Mouse (Mus musculus) ES-Bruce4 (cell line): ENCODE results near the gene Sorcs2. TPM values are rescaled to one million over a fixed set of nuclear protein-coding genes. Genes with fewer than 3 reads are reported as not detected.

ENCODE experiments used
- H3K27ac ChIP-seq: 2 replicates; pipeline ENCODE4 v1.5.1; 2012; ENCODE audit warnings: low read length, inconsistent platforms; ENCODE audit not compliant: insufficient read depth
- H3K27me3 ChIP-seq: 2 replicates; pipeline ENCODE4 v1.6.1; 2012; ENCODE audit warnings: mild to moderate bottlenecking, low read length, inconsistent platforms; ENCODE audit not compliant: control insufficient read depth, poor library complexity, insufficient read depth, severe bottlenecking
- H3K36me3 ChIP-seq: 2 replicates; pipeline ENCODE4 v1.6.1; 2012; ENCODE audit warnings: inconsistent platforms, mild to moderate bottlenecking, low read length, moderate library complexity; ENCODE audit not compliant: control insufficient read depth, poor library complexity, insufficient read depth, severe bottlenecking
- H3K4me1 ChIP-seq: one replicate; pipeline ENCODE4 v1.8.1; 2011; ENCODE audit warnings: low read length; ENCODE audit not compliant: control insufficient read depth, insufficient read depth
- H3K4me3 ChIP-seq: 2 replicates; pipeline ENCODE4 v1.5.1; 2011; ENCODE audit warnings: low read depth, mild to moderate bottlenecking, low read length
- H3K9ac ChIP-seq: 2 replicates; pipeline ENCODE4 v1.6.1; 2012; ENCODE audit warnings: low read depth, mild to moderate bottlenecking, inconsistent platforms; ENCODE audit not compliant: poor library complexity, severe bottlenecking
- H3K9me3 ChIP-seq: replicated peaks from 2 replicates; pipeline ENCODE4 v1.6.1; 2012; ENCODE audit warnings: mild to moderate bottlenecking, low read length, inconsistent platforms; ENCODE audit not compliant: control insufficient read depth, poor library complexity, insufficient read depth, severe bottlenecking
- CTCF ChIP-seq: IDR thresholded peaks from one replicate; pipeline ENCODE4 v1.8.1; 2011; ENCODE audit warnings: low read depth, low read length
- EP300 ChIP-seq: IDR thresholded peaks from 2 replicates; pipeline ENCODE4 v1.6.1; 2011; ENCODE audit warnings: low read depth, low read length; ENCODE audit not compliant: insufficient read depth
- POLR2A ChIP-seq: IDR thresholded peaks from one replicate; pipeline ENCODE4 v1.8.1; 2011; ENCODE audit warnings: low read length; ENCODE audit not compliant: insufficient read depth
- polyA plus RNA-seq: library from polyadenylated mRNA; stranded (reverse); fragments of >200 nt; gene quantifications from 2 replicates; pipeline ENCODE4 v1.2.4, GENCODE M21; 2011; ENCODE audit warnings: low read depth; ENCODE audit not compliant: missing spikeins, insufficient read depth, insufficient read length

The Sorcs2 gene
- polyA plus RNA-seq, 1 experiment: 1.2 TPM

DNA sequence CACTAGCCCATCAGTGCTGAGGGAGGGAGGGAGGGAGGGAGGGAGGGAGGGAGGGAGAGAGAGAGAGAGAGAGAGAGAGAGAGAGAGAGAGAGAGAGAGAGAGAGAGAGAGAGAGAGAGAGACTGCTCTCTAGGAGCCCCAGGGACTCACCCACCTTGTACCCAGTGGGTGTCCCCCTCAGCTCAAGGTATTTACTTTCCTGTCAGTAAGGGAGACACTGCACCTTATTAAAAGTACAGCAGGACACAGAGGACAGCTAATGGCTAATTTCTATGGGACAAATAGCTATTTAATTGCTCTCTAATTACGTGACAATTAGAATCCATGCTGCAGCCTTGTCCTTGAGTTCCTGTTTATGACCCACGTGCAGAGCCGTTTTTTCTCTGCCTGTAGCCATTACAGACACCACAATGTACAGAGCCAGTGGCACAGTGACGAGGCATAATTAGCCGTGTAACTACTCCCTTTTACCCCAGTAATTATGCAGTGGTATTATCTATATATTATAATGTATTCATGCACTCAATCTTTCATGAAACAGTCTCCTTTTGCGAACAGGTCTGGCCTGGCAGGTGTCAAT lies 256.2 kb downstream of the Sorcs2 start:
- no peak overlapping the region for H3K27ac ChIP-seq
- TF ChIP-seq POLR2A: no peak
- TF ChIP-seq CTCF: no peak
- TF ChIP-seq EP300: no peak
- no peaks in the 10 kb centered on the region for H3K4me1 ChIP-seq
- no peaks in the 10 kb centered on the region for H3K36me3 ChIP-seq
- H3K27me3 ChIP-seq: no peaks in the 10 kb centered on the region
- H3K4me3 ChIP-seq: no peak overlapping the region
- no peaks in the 10 kb centered on the region for H3K9me3 ChIP-seq
- no peak overlapping the region for H3K9ac ChIP-seq

- H3K9me3 ChIP-seq: no peaks in the 10 kb centered on the region
- H3K27ac ChIP-seq: no peak overlapping the region
- H3K9ac ChIP-seq: no peak overlapping the region
- no peaks in the 10 kb centered on the region for H3K27me3 ChIP-seq
- TF ChIP-seq CTCF: no peak
- no peak for TF ChIP-seq POLR2A
- TF ChIP-seq EP300: no peak
- H3K4me1 ChIP-seq: no peaks in the 10 kb centered on the region
- H3K4me3 ChIP-seq: no peak overlapping the region
- no peaks in the 10 kb centered on the region for H3K36me3 ChIP-seq
Measured at GRCm38 (mm10) chr5:36141112-36141511, 256.8 kb downstream of the Sorcs2 start.

DNA sequence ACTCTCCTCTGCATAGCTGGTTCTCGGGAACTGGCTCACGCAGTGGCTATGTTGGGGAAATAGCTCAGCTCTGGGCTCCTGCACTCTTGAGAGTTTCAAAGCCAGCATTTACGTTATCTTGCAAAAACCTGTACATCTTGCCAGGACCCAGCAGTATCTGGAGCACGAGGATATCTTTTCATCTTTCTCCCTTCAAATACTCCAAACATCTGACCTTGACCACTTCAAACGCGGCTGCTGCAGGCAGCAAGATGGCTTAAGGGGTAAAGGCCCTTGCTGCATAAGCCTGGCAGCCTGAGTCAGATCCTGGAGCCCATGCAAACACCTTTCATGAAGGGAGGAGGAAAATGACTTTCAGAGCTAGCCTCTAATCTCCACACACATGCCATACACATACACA lies 258.2 kb downstream of the Sorcs2 start:
- H3K9me3 ChIP-seq: no peaks in the 10 kb centered on the region
- H3K27ac ChIP-seq: no peak overlapping the region
- H3K9ac ChIP-seq: no peak overlapping the region
- no peaks in the 10 kb centered on the region for H3K4me1 ChIP-seq
- H3K27me3 ChIP-seq: no peaks in the 10 kb centered on the region
- H3K36me3 ChIP-seq: no peaks in the 10 kb centered on the region
- TF ChIP-seq EP300 (no peak), CTCF (no peak), POLR2A (no peak)
- H3K4me3 ChIP-seq: no peak overlapping the region

DNA sequence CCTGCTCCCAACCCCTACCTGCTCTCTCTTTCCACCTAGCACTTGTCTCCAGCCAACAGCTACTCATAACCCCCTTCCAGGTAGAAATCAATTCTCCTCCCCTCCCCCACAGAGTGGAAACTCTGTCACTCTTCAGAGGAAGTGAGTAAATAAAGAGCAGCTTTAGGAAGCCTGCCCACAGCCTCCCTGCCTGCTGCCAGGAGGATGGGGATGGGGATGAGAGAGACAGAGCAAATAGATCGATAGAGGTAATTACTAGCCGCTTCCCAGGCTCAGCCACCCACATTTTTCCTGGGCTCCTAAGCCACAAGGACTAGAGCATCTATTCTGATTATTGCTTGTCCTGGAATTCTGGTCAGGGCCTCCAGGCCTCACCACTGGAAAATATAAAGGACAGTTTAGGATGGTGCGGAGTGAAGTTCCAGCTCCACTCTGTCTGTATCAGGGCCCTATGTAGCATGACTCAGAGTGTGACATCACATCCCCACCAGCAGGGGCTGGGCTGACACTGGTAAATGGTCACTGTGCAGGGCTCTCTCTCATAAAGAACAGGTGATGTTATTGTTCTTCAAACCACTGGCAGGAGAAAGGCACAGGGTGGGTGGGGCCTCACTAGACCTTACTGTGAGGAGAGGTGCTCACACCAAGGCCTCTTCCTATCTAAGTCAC lies 261.9 kb downstream of the Sorcs2 start:
- Histone ChIP-seq H3K27me3 (no peaks in the 10 kb centered on the region), H3K36me3 (no peaks in the 10 kb centered on the region), H3K9ac (no peak overlapping the region), H3K4me1 (no peaks in the 10 kb centered on the region), H3K4me3 (no peak overlapping the region), H3K9me3 (no peaks in the 10 kb centered on the region), H3K27ac (no peak overlapping the region)
- no peak for TF ChIP-seq POLR2A
- no peak for TF ChIP-seq EP300
- TF ChIP-seq CTCF: no peak

GRCm38 (mm10) chr5:36134302-36134701 lies 263.6 kb downstream of the Sorcs2 start:
- no peaks in the 10 kb centered on the region for H3K4me1 ChIP-seq
- no peak overlapping the region for H3K4me3 ChIP-seq
- no peak overlapping the region for H3K9ac ChIP-seq
- no peaks in the 10 kb centered on the region for H3K36me3 ChIP-seq
- H3K27me3 ChIP-seq: no peaks in the 10 kb centered on the region
- H3K9me3 ChIP-seq: no peaks in the 10 kb centered on the region
- H3K27ac ChIP-seq: no peak overlapping the region
- no peak for TF ChIP-seq EP300
- no peak for TF ChIP-seq CTCF
- no peak for TF ChIP-seq POLR2A

GRCm38 (mm10) chr5:36133893-36134292 lies 264.0 kb downstream of the Sorcs2 start:
- no peak overlapping the region for H3K4me3 ChIP-seq
- no peak overlapping the region for H3K27ac ChIP-seq
- H3K9me3 ChIP-seq: no peaks in the 10 kb centered on the region
- no peaks in the 10 kb centered on the region for H3K4me1 ChIP-seq
- H3K9ac ChIP-seq: no peak overlapping the region
- TF ChIP-seq POLR2A (no peak), EP300 (no peak), CTCF (no peak)
- H3K27me3 ChIP-seq: no peaks in the 10 kb centered on the region
- H3K36me3 ChIP-seq: no peaks in the 10 kb centered on the region
